Mouse (Mus musculus) spleen, adult 2 months (tissue): Measurements from ENCODE around the gene Micall1.

Experiments
- CTCF ChIP-seq: fragments of 200-500 bp; IDR thresholded peaks from 2 replicates; pipeline ENCODE4 v1.5.1; 2011; ENCODE audit warnings: mild to moderate bottlenecking, inconsistent platforms; ENCODE audit not compliant: insufficient read depth, insufficient read length, insufficient replicate concordance; ENCODE audit errors: extremely low read depth
- POLR2A ChIP-seq: fragments of 200-500 bp; IDR thresholded peaks from 2 replicates; pipeline ENCODE4 v1.6.1; 2011; ENCODE audit warnings: low read depth, low read length, inconsistent platforms

GRCm38 (mm10) chr15:79097611-79098025 lies 11.1 kb upstream of the Micall1 start:
- TF ChIP-seq CTCF (no peak), POLR2A (no peak)
